Mouse (Mus musculus) left cerebral cortex, adult 6 months (tissue): ENCODE results near the gene Mrpl14. TPM values are rescaled to one million over a fixed set of nuclear protein-coding genes. Genes with fewer than 3 reads are reported as not detected.

Experiments
- long read RNA-seq, 2 experiments: library from polyadenylated mRNA; unstranded; transcript quantifications; one replicate each; pipeline ENCODE4 v2.0.0; 2019 to 2020
- polyA plus RNA-seq: library from polyadenylated mRNA; unstranded; fragments of <200 nt; fragmentation: Nextera tagmentation; gene quantifications from 2 replicates; pipeline ENCODE4 v1.2.3, GENCODE M21; 2021

Mrpl14 gene
- polyA plus RNA-seq: 156 and 161 TPM in 2 replicates
- long read RNA-seq, experiment 1, transcript Mrpl14-201 (3 exons, 645 nt): major isoform, 25 of 27 reads
- long read RNA-seq, experiment 1, partial matches to known transcripts: 0 of 27 reads
- long read RNA-seq, experiment 1, other reads (novel, unspliced or antisense): 2 of 27 reads
- long read RNA-seq, experiment 2, transcript Mrpl14-201 (3 exons, 645 nt): major isoform, 77 of 92 reads
- long read RNA-seq, experiment 2, partial matches to known transcripts: 6 of 92 reads
- long read RNA-seq, experiment 2, other reads (novel, unspliced or antisense): 5 of 92 reads

GRCm38 (mm10) chr17:45686093-45686619 lies at the start of gene Mrpl14:
Gene Mrpl14 (plus strand): TSS chr17:45686322.

DNA sequence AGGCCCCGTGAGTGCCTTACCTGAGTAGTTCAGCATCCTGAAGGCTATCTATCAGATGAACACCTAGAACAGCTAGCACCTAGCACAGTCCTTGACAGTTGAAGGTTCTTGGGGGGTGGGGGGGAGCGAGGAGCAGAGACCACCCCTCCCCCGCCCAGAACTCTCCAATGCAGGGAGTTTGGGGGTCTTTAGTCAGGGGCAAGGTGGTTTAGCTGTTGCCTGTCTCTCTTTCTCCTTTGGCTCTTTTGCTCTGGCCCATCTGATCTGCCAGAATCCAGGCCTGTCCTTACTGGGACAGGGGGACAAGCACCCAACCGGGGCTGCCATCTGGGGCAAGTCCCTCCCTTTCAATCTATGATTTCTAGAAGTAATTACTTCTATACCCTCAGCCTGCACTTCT lies 26.9 kb upstream of the Mrpl14 start, which contains the start of gene Capn11:
Capn11 (minus strand) TSS at position 101 of the 400 bp plus-strand sequence.

GRCm38 (mm10) chr17:45686716-45687115 lies 594 bp downstream of the Mrpl14 start, which contains the start of gene Tmem63b:
Gene Tmem63b (minus strand): TSS chr17:45686905.

DNA sequence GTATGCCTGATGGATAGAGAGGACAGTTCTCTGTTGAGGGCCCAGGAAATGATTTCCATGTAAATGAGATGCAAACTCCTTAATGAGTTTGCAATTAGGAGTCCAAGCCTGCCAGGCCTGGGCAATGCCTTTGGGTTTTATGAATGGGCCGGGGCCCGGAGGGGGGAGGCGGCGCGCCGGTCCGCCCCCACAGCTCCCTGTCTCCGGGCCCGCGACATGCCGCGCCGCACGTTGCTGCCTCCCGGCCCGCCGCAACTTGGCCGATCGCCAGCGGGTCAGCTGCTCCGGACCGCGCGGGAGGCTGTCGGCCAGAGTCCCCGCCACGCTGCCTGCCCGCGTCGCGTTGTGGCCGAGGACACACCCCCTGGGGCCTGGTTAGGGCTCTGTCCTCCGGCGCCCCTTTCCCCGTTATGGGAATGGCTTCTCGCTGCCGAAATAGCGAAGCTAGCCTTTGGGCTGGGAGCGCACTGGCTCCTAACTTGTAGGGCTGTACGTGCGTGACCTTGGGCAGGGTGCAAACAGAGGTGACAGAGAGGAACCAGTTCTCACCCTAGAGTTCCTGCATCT lies 47.7 kb downstream of the Mrpl14 start, which contains the start of gene 1600014C23Rik:
1600014C23Rik (minus strand) TSS at position 110 of the 567 bp plus-strand sequence.

Other genes with a start within 250 kb of the Mrpl14 start
- 5.6 and 6.1 TPM in 2 replicates for gene Spats1, start 210.9 kb upstream of the Mrpl14 start, polyA plus RNA-seq
- gene Aars2, start 179.5 kb upstream of the Mrpl14 start, polyA plus RNA-seq: 12.7 and 12.8 TPM in 2 replicates
- gene Tcte1, start 162.9 kb upstream of the Mrpl14 start, polyA plus RNA-seq: 6.8 and 8.7 TPM in 2 replicates
- gene Tmem151b, start 136.6 kb upstream of the Mrpl14 start, polyA plus RNA-seq: 27.5 and 36.1 TPM in 2 replicates
- gene Nfkbie, start 130.6 kb upstream of the Mrpl14 start, polyA plus RNA-seq: 1.2 and 1.3 TPM in 2 replicates
- 62.4 and 73.3 TPM in 2 replicates for gene Slc35b2, start 122.4 kb upstream of the Mrpl14 start, polyA plus RNA-seq
- 2,554 and 3,060 TPM in 2 replicates for gene Hsp90ab1, start 113.1 kb upstream of the Mrpl14 start, polyA plus RNA-seq
- 21.0 and 24.4 TPM in 2 replicates for gene Slc29a1, start 86.7 kb upstream of the Mrpl14 start, polyA plus RNA-seq
- gene Mymx, start 84.2 kb upstream of the Mrpl14 start, polyA plus RNA-seq: not detected in 2 replicates
- 0.04 TPM in 1 of 2 replicates, not detected in the other for gene Capn11, start 27.0 kb upstream of the Mrpl14 start, polyA plus RNA-seq
- gene Tmem63b, start 583 bp downstream of the Mrpl14 start, polyA plus RNA-seq: 58.3 and 80.9 TPM in 2 replicates
- gene 1600014C23Rik, start 47.5 kb downstream of the Mrpl14 start, polyA plus RNA-seq: 1.1 TPM in 2 replicates